In the genomic region with DNA sequence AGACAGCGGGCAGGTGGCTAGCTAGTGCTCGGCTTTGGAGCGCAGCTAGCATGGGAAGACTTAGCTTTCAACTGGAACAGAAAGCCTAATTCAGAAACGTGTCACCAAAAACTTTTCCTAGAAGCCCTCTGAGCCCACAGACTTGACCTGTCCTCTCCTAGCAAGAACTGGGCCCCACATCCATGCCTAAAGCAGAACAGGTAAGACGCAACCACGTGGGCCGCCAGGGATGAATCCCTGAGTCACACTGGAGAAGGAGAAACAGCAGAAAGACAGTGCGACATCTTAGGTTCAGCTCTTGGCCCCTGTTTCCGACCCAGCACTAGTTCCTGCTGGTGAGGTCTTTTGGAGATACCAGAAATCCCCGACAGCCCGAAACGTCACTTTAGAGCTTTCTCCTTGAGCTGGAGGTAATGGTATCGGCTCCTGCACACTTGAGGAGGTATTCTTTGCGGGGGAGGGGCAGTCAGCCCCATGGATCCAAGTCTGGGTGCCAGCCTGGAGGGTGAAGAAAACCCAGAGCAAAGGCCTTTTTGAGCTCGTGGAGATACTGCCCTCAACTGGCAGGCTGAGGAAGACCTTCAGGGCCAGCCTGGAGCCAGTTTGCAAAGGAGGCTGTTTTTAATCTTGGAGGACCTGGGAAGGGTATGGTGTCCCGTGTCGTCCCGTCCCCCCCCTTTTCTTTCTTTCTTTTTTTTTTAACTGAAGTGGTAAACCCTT, we compare ENCODE assay signal across 8 mouse cellular contexts. TPM values are rescaled to one million over a fixed set of nuclear protein-coding genes. Genes with fewer than 3 reads are reported as not detected.
DNase-seq lines count a peak whose midpoint lies in the region; ATAC-seq and TF ChIP-seq lines count a peak whose summit lies in the region.

No protein-coding gene starts in this region.

- H3K27me3 ChIP-seq in embryonic facial prominence, embryonic 14.5 days (replicated peaks; ENCODE audit: control insufficient read depth, insufficient read depth, low read length) = no peaks in the 10 kb centered on the region
- peaks cover 13% of the 10 kb centered on the region; the same call in 1 of the 2 replicates for H3K27me3 ChIP-seq in heart, embryonic 10.5 days (ENCODE audit: insufficient read depth, poor library complexity, severe bottlenecking)
- no peaks in the 10 kb centered on the region; the same call in 1 of the 2 replicates for H3K27me3 ChIP-seq in limb, embryonic 14.5 days (ENCODE audit: control insufficient read depth, insufficient read depth, low read length)
- no peaks in the 10 kb centered on the region for H3K27me3 ChIP-seq in midbrain, embryonic 15.5 days (replicated peaks)
- no peaks in the 10 kb centered on the region for H3K27me3 ChIP-seq in stomach, embryonic 14.5 days (ENCODE audit: control insufficient read depth, insufficient read depth, low read length)

- no peak overlapping the region for H3K27ac ChIP-seq in embryonic facial prominence, embryonic 14.5 days (replicated peaks; ENCODE audit: low read depth, low read length)
- 0 out of 2 replicates have a peak overlapping the region, but pooled peaks have one; percentile 3 for H3K27ac ChIP-seq in heart, embryonic 10.5 days
- no peak overlapping the region for H3K27ac ChIP-seq in limb, embryonic 14.5 days (replicated peaks; ENCODE audit: low read depth, low read length)
- peak overlapping the region; percentile 63; the same call in 1 of the 2 replicates for H3K27ac ChIP-seq in midbrain, embryonic 15.5 days
- no peak overlapping the region for H3K27ac ChIP-seq in stomach, embryonic 14.5 days (ENCODE audit: low read length)

- H3K36me3 ChIP-seq in embryonic facial prominence, embryonic 14.5 days (ENCODE audit: control insufficient read depth, insufficient read depth, low read length) = no peaks in the 10 kb centered on the region
- H3K36me3 ChIP-seq in heart, embryonic 10.5 days = no peaks in the 10 kb centered on the region
- no peaks in the 10 kb centered on the region for H3K36me3 ChIP-seq in limb, embryonic 14.5 days (ENCODE audit: control insufficient read depth, insufficient read depth, low read length)
- H3K36me3 ChIP-seq in midbrain, embryonic 15.5 days (replicated peaks) = no peaks in the 10 kb centered on the region
- H3K36me3 ChIP-seq in stomach, embryonic 14.5 days (ENCODE audit: control insufficient read depth, insufficient read depth, low read length) = no peaks in the 10 kb centered on the region

- H3K4me1 ChIP-seq in embryonic facial prominence, embryonic 14.5 days (ENCODE audit: control insufficient read depth, insufficient read depth, low read length) = no peaks in the 10 kb centered on the region
- H3K4me1 ChIP-seq in heart, embryonic 10.5 days = peaks cover 10% of the 10 kb centered on the region
- peaks cover 3% of the 10 kb centered on the region; the same call in 1 of the 2 replicates for H3K4me1 ChIP-seq in limb, embryonic 14.5 days (ENCODE audit: control insufficient read depth, insufficient read depth, low read length)
- H3K4me1 ChIP-seq in midbrain, embryonic 15.5 days = peaks cover 13% of the 10 kb centered on the region
- H3K4me1 ChIP-seq in stomach, embryonic 14.5 days (ENCODE audit: control insufficient read depth, insufficient read depth, low read length) = no peaks in the 10 kb centered on the region

- 28% methylated on average over 18 of the region's 18 CpGs for WGBS in embryonic facial prominence, embryonic 14.5 days
- WGBS in heart, embryonic 10.5 days = 23% methylated on average over 18 of the region's 18 CpGs
- 28% methylated on average over 18 of the region's 18 CpGs for WGBS in limb, embryonic 14.5 days
- 30% methylated on average over 18 of the region's 18 CpGs for WGBS in midbrain, embryonic 15.5 days
- WGBS in stomach, embryonic 14.5 days = 39% methylated on average over 18 of the region's 18 CpGs

- TF ChIP-seq POLR2A in limb, embryonic 14.5 days (IDR thresholded peaks at IDR 0.05; ENCODE audit: borderline replicate concordance, extremely low read depth, insufficient read depth, insufficient read length) = no peak

- ATAC-seq in embryonic facial prominence, embryonic 14.5 days (ENCODE audit: low read depth) = peak; percentile 54
- peak; percentile 55 for ATAC-seq in limb, embryonic 14.5 days (ENCODE audit: low FRiP score, low read depth)
- peak; percentile 63 for ATAC-seq in midbrain, embryonic 15.5 days (replicated peaks)
- peak; percentile 30; the same call in 1 of the 2 replicates for ATAC-seq in stomach, embryonic 14.5 days (ENCODE audit: insufficient number of reproducible peaks, insufficient read depth, low FRiP score, low read depth)

- H3K9me3 ChIP-seq in embryonic facial prominence, embryonic 14.5 days (ENCODE audit: control insufficient read depth, low read length) = no peaks in the 10 kb centered on the region
- no peaks in the 10 kb centered on the region for H3K9me3 ChIP-seq in heart, embryonic 10.5 days
- H3K9me3 ChIP-seq in limb, embryonic 14.5 days (ENCODE audit: control insufficient read depth, low read length) = no peaks in the 10 kb centered on the region
- no peaks in the 10 kb centered on the region for H3K9me3 ChIP-seq in midbrain, embryonic 15.5 days
- no peaks in the 10 kb centered on the region for H3K9me3 ChIP-seq in stomach, embryonic 14.5 days (ENCODE audit: control insufficient read depth, low read depth, low read length)

- DNase-seq in B cell, adult 2 months = peak; percentile 27 to 43
- peak; percentile 71 for DNase-seq in adrenal gland, postnatal 25 days
- DNase-seq in embryonic facial prominence, embryonic 14.5 days (ENCODE audit: low spot score) = peak; percentile 82
- peak; percentile 86 for DNase-seq in heart, embryonic 10.5 days (ENCODE audit: low spot score)
- DNase-seq in kidney, adult 9 months = peak; percentile 89
- peak; percentile 45 for DNase-seq in limb, embryonic 14.5 days (ENCODE audit: low spot score)

- H3K4me3 ChIP-seq in embryonic facial prominence, embryonic 14.5 days (ENCODE audit: low read depth, low read length) = peak overlapping the region; percentile 46
- peak overlapping the region; percentile 61 for H3K4me3 ChIP-seq in heart, embryonic 10.5 days
- peak overlapping the region; percentile 37 for H3K4me3 ChIP-seq in limb, embryonic 14.5 days (replicated peaks; ENCODE audit: low read length)
- peak overlapping the region; percentile 43 for H3K4me3 ChIP-seq in midbrain, embryonic 15.5 days
- peak overlapping the region; percentile 22 for H3K4me3 ChIP-seq in stomach, embryonic 14.5 days (ENCODE audit: low read depth, low read length)

- peak overlapping the region; percentile 59 for H3K9ac ChIP-seq in embryonic facial prominence, embryonic 14.5 days (ENCODE audit: low read depth, low read length)
- H3K9ac ChIP-seq in limb, embryonic 14.5 days (ENCODE audit: low read depth, low read length, severe bottlenecking) = peak overlapping the region; percentile 51; the same call in 1 of the 2 replicates
- no peak overlapping the region for H3K9ac ChIP-seq in midbrain, embryonic 15.5 days
- H3K9ac ChIP-seq in stomach, embryonic 14.5 days (replicated peaks; ENCODE audit: low read depth, low read length) = no peak overlapping the region

- H3K4me2 ChIP-seq in embryonic facial prominence, embryonic 14.5 days (ENCODE audit: low read depth, low read length) = peak overlapping the region; percentile 83
- H3K4me2 ChIP-seq in limb, embryonic 14.5 days (replicated peaks; ENCODE audit: low read depth, low read length, severe bottlenecking) = peak overlapping the region; percentile 54
- H3K4me2 ChIP-seq in midbrain, embryonic 15.5 days = peak overlapping the region; percentile 75
- peak overlapping the region; percentile 80 for H3K4me2 ChIP-seq in stomach, embryonic 14.5 days (replicated peaks; ENCODE audit: low read depth, low read length)

RNA-seq across cellular contexts. Expression of a gene that starts 7.7 kb away (rescaled TPM):
- total RNA-seq in adrenal gland, postnatal 25 days (2021) = not detected in 2 replicates
- 13.0 and 40.1 TPM in 2 replicates for polyA plus RNA-seq in embryonic facial prominence, embryonic 14.5 days (2014; fragmentation: Nextera tagmentation; extraction: Ambion mirVana)
- polyA plus RNA-seq in heart, embryonic 10.5 days (2016; fragmentation: Nextera tagmentation; extraction: Ambion mirVana) = not detected in 2 replicates
- polyA plus RNA-seq in limb, embryonic 14.5 days (2012; rRNA removed) = 7.1 and 23.5 TPM in 2 replicates
- 30.0 and 45.6 TPM in 2 replicates for polyA plus RNA-seq in limb, embryonic 14.5 days (2014; fragmentation: Nextera tagmentation; extraction: Ambion mirVana)
- not detected in 2 replicates for polyA plus RNA-seq in midbrain, embryonic 15.5 days (2015; fragmentation: Nextera tagmentation; extraction: Ambion mirVana)
- not detected in 2 replicates for polyA plus RNA-seq in stomach, embryonic 14.5 days (2014; fragmentation: Nextera tagmentation; extraction: Ambion mirVana)

RNA-seq across cellular contexts. Expression of a gene that starts 11.7 kb away (rescaled TPM):
- 7.4 and 9.7 TPM in 2 replicates for total RNA-seq in adrenal gland, postnatal 25 days (2021)
- polyA plus RNA-seq in embryonic facial prominence, embryonic 14.5 days (2014; fragmentation: Nextera tagmentation; extraction: Ambion mirVana) = 74.9 and 76.8 TPM in 2 replicates
- polyA plus RNA-seq in heart, embryonic 10.5 days (2016; fragmentation: Nextera tagmentation; extraction: Ambion mirVana) = 2.3 and 4.6 TPM in 2 replicates
- 2.1 and 3.8 TPM in 2 replicates for polyA plus RNA-seq in limb, embryonic 14.5 days (2012; rRNA removed)
- polyA plus RNA-seq in limb, embryonic 14.5 days (2014; fragmentation: Nextera tagmentation; extraction: Ambion mirVana) = 3.0 and 3.6 TPM in 2 replicates
- 36.7 and 45.2 TPM in 2 replicates for polyA plus RNA-seq in midbrain, embryonic 15.5 days (2015; fragmentation: Nextera tagmentation; extraction: Ambion mirVana)
- 36.7 and 40.1 TPM in 2 replicates for polyA plus RNA-seq in stomach, embryonic 14.5 days (2014; fragmentation: Nextera tagmentation; extraction: Ambion mirVana)

RNA-seq across cellular contexts. Expression of a gene that starts 12.4 kb away (rescaled TPM):
- 26.1 and 31.2 TPM in 2 replicates for total RNA-seq in adrenal gland, postnatal 25 days (2021)
- 8.2 and 8.6 TPM in 2 replicates for polyA plus RNA-seq in embryonic facial prominence, embryonic 14.5 days (2014; fragmentation: Nextera tagmentation; extraction: Ambion mirVana)
- polyA plus RNA-seq in heart, embryonic 10.5 days (2016; fragmentation: Nextera tagmentation; extraction: Ambion mirVana) = 13.9 and 23.7 TPM in 2 replicates
- 4.5 and 4.7 TPM in 2 replicates for polyA plus RNA-seq in limb, embryonic 14.5 days (2012; rRNA removed)
- 6.9 and 7.7 TPM in 2 replicates for polyA plus RNA-seq in limb, embryonic 14.5 days (2014; fragmentation: Nextera tagmentation; extraction: Ambion mirVana)
- polyA plus RNA-seq in midbrain, embryonic 15.5 days (2015; fragmentation: Nextera tagmentation; extraction: Ambion mirVana) = 4.7 and 5.0 TPM in 2 replicates
- 7.7 and 7.8 TPM in 2 replicates for polyA plus RNA-seq in stomach, embryonic 14.5 days (2014; fragmentation: Nextera tagmentation; extraction: Ambion mirVana)

RNA-seq across cellular contexts. Expression of a gene that starts 52.4 kb away (rescaled TPM):
- 148 and 181 TPM in 2 replicates for total RNA-seq in adrenal gland, postnatal 25 days (2021)
- 72.7 and 78.6 TPM in 2 replicates for polyA plus RNA-seq in embryonic facial prominence, embryonic 14.5 days (2014; fragmentation: Nextera tagmentation; extraction: Ambion mirVana)
- polyA plus RNA-seq in heart, embryonic 10.5 days (2016; fragmentation: Nextera tagmentation; extraction: Ambion mirVana) = 66.6 and 87.3 TPM in 2 replicates
- 67.1 and 67.3 TPM in 2 replicates for polyA plus RNA-seq in limb, embryonic 14.5 days (2012; rRNA removed)
- polyA plus RNA-seq in limb, embryonic 14.5 days (2014; fragmentation: Nextera tagmentation; extraction: Ambion mirVana) = 81.2 and 93.9 TPM in 2 replicates
- 92.5 and 99.2 TPM in 2 replicates for polyA plus RNA-seq in midbrain, embryonic 15.5 days (2015; fragmentation: Nextera tagmentation; extraction: Ambion mirVana)
- polyA plus RNA-seq in stomach, embryonic 14.5 days (2014; fragmentation: Nextera tagmentation; extraction: Ambion mirVana) = 76.5 and 82.5 TPM in 2 replicates

RNA-seq across cellular contexts. Expression of a gene that starts 52.6 kb away (rescaled TPM):
- total RNA-seq in adrenal gland, postnatal 25 days (2021) = 13.5 and 16.4 TPM in 2 replicates
- 9.8 and 13.5 TPM in 2 replicates for polyA plus RNA-seq in embryonic facial prominence, embryonic 14.5 days (2014; fragmentation: Nextera tagmentation; extraction: Ambion mirVana)
- polyA plus RNA-seq in heart, embryonic 10.5 days (2016; fragmentation: Nextera tagmentation; extraction: Ambion mirVana) = 9.0 TPM in 2 replicates
- 5.1 and 6.7 TPM in 2 replicates for polyA plus RNA-seq in limb, embryonic 14.5 days (2012; rRNA removed)
- 11.2 and 11.7 TPM in 2 replicates for polyA plus RNA-seq in limb, embryonic 14.5 days (2014; fragmentation: Nextera tagmentation; extraction: Ambion mirVana)
- polyA plus RNA-seq in midbrain, embryonic 15.5 days (2015; fragmentation: Nextera tagmentation; extraction: Ambion mirVana) = 5.2 and 7.0 TPM in 2 replicates
- polyA plus RNA-seq in stomach, embryonic 14.5 days (2014; fragmentation: Nextera tagmentation; extraction: Ambion mirVana) = 8.0 and 8.6 TPM in 2 replicates

Comparison
In these comparisons a context has a peak if more than half of its experiments do, and no peak if none do; other contexts are left out.
1. DNase-seq: peak in every context shown above with its lines; median percentile 89 in kidney, adult 9 months; 86 in heart, embryonic 10.5 days; 82 in embryonic facial prominence, embryonic 14.5 days; 71 in adrenal gland, postnatal 25 days; 45 in limb, embryonic 14.5 days; 35 in B cell, adult 2 months.
2. H3K27ac ChIP-seq: peak in heart, embryonic 10.5 days (single experiment) and midbrain, embryonic 15.5 days (single experiment); none in embryonic facial prominence, embryonic 14.5 days (single experiment), limb, embryonic 14.5 days (single experiment) and stomach, embryonic 14.5 days (single experiment).
3. H3K9ac ChIP-seq: peak in embryonic facial prominence, embryonic 14.5 days (single experiment) and limb, embryonic 14.5 days (single experiment); none in midbrain, embryonic 15.5 days (single experiment) and stomach, embryonic 14.5 days (single experiment).
4. Peak in every context shown above with its lines, with median percentiles within 50 percentile points of each other: ATAC-seq, H3K4me2 ChIP-seq and H3K4me3 ChIP-seq.